Mouse (Mus musculus) ovary, postnatal 36 days (tissue): ENCODE measurements around the gene Tns4.

ENCODE experiments used
- DNase-seq: peaks from one replicate; pipeline ENCODE4 v3.0.0; 2022; ENCODE audit warnings: low spot score, mixed read lengths

Gene Tns4

GRCm38 (mm10) chr11:99045159-99045889, 43.8 kb downstream of the Tns4 start:
- no peak for DNase-seq

- no peak for DNase-seq
Measured at GRCm38 (mm10) chr11:99044306-99044705, 44.8 kb downstream of the Tns4 start.

GRCm38 (mm10) chr11:99043632-99044031, 45.5 kb downstream of the Tns4 start:
- no peak for DNase-seq

DNA sequence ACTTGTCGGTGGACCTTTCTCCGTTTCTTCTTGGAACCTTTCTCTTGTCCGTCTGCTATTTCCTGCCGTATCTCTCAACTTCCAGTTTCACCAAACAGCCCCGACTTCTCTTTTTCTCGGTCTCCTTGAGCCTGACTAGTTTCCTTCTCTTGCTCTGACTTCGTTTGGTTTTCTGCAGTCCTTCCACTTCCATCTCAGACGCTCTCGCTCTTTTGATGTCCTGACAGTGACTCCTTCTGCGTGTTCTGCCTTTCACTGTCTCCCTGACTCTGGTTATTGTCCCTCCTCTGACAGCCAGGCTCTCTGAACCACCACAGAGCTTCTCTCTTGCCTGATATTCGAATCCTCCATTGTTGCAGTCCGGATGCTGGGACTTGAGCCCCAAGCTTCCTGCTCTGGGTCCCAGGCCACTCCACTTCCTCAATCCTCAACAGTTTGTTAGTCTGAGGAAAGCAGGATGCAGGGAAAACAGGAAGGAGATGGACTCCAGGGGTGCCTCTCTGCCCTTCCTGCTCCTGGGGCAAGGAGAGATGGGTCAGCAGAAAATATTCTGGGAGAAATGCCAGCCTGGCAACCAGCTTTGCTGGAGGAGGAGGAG, 46.2 kb downstream of the Tns4 start:
- no peak for DNase-seq

GRCm38 (mm10) chr11:99041841-99042780, 47.0 kb downstream of the Tns4 start:
- DNase-seq = no peak

- peak; percentile 78 for DNase-seq
Measured at GRCm38 (mm10) chr11:99041051-99041729, 47.9 kb downstream of the Tns4 start, which contains the start of gene Igfbp4. Gene Igfbp4 (plus strand): TSS chr11:99041244.

DNA sequence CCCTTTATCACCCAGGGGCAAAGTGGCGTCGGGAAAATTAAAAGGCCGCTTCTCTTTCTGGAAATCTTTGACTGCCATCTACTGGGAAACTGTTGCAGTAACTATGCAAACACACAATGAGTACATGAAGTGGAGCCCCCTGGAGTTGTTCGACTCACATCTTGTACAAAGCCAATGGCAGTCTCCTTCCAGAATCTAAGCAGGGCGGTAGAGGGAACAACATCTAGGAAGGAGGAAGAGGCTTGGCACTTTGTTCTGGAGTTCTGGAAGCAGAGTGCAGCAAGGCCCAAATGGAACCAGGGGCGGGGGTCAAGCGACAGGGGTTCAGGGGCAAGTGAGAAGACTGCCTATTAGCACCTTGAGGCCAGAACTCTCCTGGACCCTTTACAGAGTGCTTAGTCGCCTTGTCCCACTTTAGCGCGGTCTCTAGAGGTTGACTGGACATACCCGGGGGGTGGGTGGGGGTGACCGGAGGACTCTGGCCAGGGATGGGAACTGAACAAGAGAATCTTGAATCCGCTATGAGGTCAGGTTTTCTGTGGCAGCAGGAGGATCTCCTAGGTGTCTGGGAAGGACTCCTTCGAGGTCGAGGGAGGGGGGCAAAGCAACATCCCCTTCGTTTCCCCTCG, 48.6 kb downstream of the Tns4 start:
- no peak for DNase-seq

DNA sequence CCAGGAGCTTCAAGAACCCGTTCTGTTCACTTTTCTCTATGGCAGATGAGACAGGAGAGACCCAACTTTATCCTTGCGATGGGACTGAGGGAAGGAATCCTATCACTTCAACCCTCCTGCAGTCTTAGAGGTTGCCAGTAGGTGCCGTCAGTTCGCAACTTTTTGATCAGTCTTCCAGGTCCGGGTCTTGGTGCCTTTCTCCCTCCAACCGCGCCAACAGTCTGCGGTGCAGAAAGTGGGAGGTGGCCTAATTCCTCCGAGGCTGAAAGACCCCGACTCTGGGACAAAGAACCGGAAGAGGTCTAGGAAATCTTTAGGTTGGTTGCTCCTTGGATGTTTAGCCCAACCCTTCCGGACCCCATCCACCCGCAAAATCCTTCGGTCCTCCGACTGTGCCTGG, 49.3 kb downstream of the Tns4 start:
- peak; percentile 82 for DNase-seq

- no peak for DNase-seq
Measured at GRCm38 (mm10) chr11:99036254-99036653, 52.9 kb downstream of the Tns4 start.

DNA sequence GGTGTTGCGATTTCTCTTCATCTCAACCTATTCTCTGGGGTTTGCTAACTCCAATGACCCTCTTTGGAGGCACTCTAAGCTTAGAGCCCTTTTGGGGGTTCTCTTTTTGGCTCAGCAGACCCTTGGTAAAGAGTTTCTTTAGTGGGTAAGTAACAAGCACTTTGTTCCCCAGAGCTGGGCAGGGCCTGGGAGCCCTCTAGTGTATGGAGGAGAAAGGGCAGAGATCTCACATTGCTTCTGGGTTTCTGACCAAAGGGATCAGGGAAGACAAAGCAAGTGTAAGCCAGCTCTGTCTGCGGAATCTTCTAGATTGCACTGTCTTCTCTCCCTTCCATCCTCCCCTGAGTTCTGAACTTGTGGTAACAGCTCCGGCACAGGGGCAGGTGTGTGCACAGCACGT, 53.8 kb downstream of the Tns4 start:
- DNase-seq = no peak

- no peak for DNase-seq
Measured at GRCm38 (mm10) chr11:99026899-99027440, 62.1 kb downstream of the Tns4 start.

DNA sequence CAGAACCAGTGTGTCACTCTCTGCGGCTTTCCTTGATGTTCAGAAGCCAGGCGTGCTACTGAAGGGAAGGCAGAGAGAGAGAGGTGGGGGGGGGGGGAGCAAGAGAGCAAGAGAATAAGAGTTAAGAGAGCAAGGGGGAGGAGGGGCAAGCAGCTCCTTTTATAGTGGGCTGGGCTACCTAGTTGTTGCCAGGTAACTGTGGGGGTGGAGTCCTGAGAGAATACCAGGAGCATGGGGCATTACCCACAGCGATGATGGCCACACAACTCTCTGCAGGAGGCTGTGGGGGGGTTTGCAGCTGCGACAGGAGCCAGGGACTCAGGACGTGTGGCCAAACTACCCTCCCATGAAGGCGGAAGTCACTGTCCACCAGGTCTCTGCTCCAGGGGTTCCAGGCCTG, 63.2 kb downstream of the Tns4 start:
- DNase-seq = no peak

DNA sequence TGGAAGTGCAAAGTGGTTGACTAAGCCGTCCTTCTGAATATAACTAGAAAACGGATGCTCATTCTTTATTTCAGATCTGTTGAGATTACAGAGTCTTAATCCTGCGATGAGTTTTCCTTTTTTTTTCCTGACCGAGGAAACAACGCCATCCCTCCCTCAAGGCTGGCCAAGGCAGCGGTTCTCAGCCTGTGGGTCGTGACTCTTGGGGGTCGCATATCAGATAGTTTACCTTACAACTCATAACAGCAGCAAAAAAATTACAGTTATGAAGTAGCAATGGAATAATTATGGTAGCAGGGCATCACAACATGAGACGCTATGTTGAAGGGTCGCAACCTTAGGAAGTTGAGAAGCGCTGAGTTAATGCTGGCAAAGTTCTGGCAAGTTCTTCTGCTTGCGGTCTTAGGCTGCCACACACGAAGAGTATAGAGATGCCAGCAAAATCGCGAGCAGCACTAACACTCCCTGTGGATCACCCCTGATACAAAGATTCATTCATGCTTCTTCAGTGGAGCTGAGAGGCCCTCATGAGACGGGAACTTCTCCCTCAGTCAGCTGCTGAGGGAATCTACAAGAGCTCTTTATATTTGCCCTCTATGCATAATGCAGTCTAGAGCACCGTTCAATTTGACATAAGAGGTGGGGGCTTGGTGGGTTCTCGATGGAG, 64.5 kb downstream of the Tns4 start:
- no peak for DNase-seq

DNA sequence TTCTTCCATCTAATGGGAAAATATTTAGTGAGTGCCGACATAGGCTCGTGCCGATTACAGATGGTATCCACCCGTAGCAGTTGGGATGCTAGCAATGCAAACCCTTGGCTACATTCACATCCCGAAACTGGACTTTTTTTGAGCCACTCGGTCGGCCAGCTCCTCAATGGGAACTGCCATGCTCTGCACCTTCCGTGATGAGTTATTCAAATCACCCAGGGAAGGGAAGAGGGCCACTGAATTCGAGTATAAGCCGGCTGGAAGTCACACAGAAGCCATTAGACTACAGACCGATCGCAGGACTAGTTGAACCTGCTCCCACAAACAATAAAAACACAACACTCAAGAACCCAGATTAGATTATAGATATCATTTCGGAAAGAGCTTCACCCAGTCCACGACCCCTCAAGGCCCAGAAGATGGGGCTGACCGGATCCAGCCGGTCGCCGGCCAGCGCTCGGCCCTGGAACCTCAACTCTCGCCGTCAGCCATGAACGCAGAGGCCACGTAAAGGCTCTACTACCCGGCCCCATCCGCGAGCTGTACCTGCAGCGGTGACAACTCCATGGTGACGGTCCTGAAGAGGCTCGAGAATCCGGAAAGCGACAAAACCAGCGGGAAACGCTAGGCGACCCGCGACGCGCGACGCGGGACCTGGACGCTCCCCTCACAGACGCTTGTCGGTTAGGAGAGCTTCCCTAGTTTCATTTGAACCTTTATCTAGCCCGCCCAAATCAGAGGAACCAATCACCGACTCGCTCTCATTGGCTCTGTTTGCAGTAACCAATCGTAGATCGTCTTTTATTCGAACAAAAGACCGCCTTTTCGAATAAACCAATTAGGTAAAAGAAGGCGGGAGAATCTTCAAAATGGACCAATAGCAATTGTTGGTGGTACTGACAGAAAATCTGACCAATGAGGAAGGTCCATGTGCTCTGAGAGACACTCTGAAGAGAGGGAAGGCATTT, 65.3 kb downstream of the Tns4 start, which contains the start of gene Top2a:
Gene Top2a (minus strand): TSS at position 690 of the 968 bp plus-strand sequence.
- peak; percentile 85 for DNase-seq

- DNase-seq = no peak
Measured at GRCm38 (mm10) chr11:99023094-99023493, 66.0 kb downstream of the Tns4 start.

GRCm38 (mm10) chr11:99022384-99022933, 66.6 kb downstream of the Tns4 start:
- no peak for DNase-seq

GRCm38 (mm10) chr11:99019844-99020243, 69.3 kb downstream of the Tns4 start:
- DNase-seq = no peak
